Mouse (Mus musculus) c-Kit-negative CD71-positive TER-119-positive erythroid progenitor cells, embryonic 14.5 days (primary cell): ENCODE results near the gene Chsy1.

Experiments used
- DNase-seq: peaks from one replicate; pipeline ENCODE4 v3.0.0-alpha.2; 2013; ENCODE audit warnings: low read depth, low spot score

Gene Chsy1

DNA sequence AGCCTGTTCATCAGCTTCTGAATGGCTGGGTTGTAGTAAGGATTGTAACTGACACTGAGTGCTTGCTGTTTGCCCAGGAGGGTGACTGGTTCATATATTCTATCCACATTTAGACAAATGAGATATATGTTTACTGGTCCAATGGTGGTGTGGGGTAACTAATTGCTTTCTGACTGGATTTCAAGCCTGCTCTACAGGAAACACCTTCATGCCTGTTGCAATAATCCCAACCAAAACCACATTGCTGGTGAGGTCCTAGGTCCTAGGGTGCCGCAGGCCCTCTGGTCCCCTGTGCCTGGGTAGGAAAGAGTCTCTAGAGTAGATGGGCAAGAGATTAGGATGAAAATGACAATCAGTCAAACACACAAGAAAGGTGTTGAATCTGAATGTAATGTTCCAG, 103.6 kb downstream of the Chsy1 start:
- no peak for DNase-seq

- DNase-seq: no peak
Observed at GRCm38 (mm10) chr7:66214477-66214876, 105.2 kb downstream of the Chsy1 start.

GRCm38 (mm10) chr7:66215911-66216310, 106.6 kb downstream of the Chsy1 start:
- DNase-seq: no peak

DNA sequence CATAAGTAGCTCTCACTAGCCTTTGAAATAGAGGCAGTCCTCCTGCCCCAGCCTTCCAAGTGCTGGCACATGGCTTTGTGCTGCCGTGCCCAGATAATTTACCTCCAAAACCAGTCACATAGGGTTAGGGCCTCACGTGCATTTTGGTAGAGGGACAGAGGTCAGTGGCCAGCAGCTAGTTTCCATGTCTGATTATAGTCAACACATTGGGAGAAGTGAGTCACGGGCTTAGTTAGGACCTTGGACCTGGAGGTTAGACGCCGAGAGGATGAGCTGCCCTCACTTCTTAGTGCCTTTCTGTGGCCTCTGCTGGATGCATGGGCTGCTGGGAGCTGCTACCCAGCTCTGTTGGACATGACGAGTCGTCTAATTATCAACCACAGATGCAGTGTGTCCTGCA, 107.7 kb downstream of the Chsy1 start:
- no peak for DNase-seq

- no peak for DNase-seq
Observed at GRCm38 (mm10) chr7:66217531-66218094, 108.3 kb downstream of the Chsy1 start.

GRCm38 (mm10) chr7:66218193-66219014, 109.1 kb downstream of the Chsy1 start:
- DNase-seq: no peak

- DNase-seq: no peak
Observed at GRCm38 (mm10) chr7:66219028-66219793, 109.9 kb downstream of the Chsy1 start.

DNA sequence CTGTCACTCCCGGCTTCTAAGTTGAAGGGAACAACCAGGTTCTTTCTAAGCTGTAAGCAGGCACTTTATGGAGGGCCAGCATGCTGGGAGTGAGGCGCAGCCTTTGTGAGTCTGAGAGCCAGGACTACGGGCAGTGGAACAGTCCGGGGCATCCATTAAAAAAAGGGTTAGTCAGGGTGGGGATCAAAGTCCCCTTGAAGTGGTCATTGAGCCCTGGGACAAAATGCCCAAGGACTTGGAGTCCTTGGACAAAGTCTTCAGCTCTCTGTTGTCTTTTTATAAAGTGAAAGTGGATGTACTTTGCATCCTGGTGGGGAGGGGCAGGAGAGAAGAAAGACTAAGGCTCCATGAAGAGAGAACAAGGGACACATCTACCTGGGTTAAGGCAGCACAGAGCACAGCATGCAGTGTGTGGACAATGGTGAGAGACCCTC, 110.5 kb downstream of the Chsy1 start:
- DNase-seq: no peak

- no peak for DNase-seq
Observed at GRCm38 (mm10) chr7:66222621-66223091, 113.3 kb downstream of the Chsy1 start.
